22 mouse cellular contexts compared by ENCODE assay signal in the genomic region with DNA sequence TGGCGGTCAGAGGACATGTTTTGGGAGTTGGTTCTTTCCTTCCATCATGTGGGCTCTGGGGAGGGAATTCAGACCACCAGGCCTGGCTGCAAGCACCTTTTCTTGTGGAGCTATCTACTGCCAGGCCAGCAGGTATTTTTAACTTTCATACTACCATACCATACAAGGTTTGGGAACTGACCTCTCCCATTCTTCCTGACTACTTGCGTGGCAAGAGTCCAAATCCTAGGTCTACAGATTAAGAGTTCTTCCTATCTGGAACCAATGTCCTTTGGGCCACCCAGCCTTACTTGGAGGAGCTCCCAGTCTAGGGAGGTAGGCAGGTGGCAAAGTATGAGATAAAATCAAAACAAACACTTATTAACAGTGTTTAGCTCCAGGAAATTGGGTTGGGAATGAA. TPM values are rescaled to one million over a fixed set of nuclear protein-coding genes. Genes with fewer than 3 reads are reported as not detected.
A peak's percentile ranks its signal among the peaks of the same experiment; 100 is the strongest.
DNase-seq lines count a peak whose midpoint lies in the region; ATAC-seq and TF ChIP-seq lines count a peak whose summit lies in the region.
"Had no signal": no experiment of that assay in that cellular context is flagged by ENCODE, and none has a peak within 500 bp of the region (broad histone marks: within the 10 kb centered on the region; RNA-seq: fewer than 3 reads in every experiment).

No protein-coding gene starts in this region.

- no peak for TF ChIP-seq POLR2A in heart, adult 2 months (IDR thresholded peaks at IDR 0.05; ENCODE audit: insufficient read depth, low read depth, low read length)

- peak; percentile 97 for DNase-seq in heart, adult 11 months
- DNase-seq in heart, adult 2 months = peak; percentile 31 to 45
- DNase-seq in skeletal muscle tissue, adult 2 months (ENCODE audit: low read depth, low spot score) = peak; percentile 28
- DNase-seq in adrenal gland, postnatal 10 days = no peak
- DNase-seq in frontal cortex, postnatal 10 days (ENCODE audit: low spot score in 2 of 2) = no peak
- no peak for DNase-seq in ovary, postnatal 14 days (ENCODE audit: low spot score)
- DNase-seq: adrenal gland, adult 8-10 months; cerebellum, adult 9-11 months; embryo, embryonic 11 days; gastrocnemius, postnatal 10 days; layer of hippocampus, postnatal 36 days; liver; liver, postnatal 0 days; spleen, adult 18-20 months had no signal

- H3K27ac ChIP-seq in heart, embryonic 11.5 days (ENCODE audit: low read depth, low read length) = no peak overlapping the region
- H3K27ac ChIP-seq in heart, adult 2 months = peak overlapping the region; percentile 77
- H3K27ac ChIP-seq in heart, embryonic 16.5 days (ENCODE audit: low read length) = peak overlapping the region; percentile 86
- H3K27ac ChIP-seq: hindbrain, embryonic 14.5 days; kidney, postnatal 0 days; midbrain, embryonic 15.5 days had no signal

- H3K4me3 ChIP-seq in heart, embryonic 11.5 days (ENCODE audit: low read depth, low read length) = no peak overlapping the region
- no peak overlapping the region for H3K4me3 ChIP-seq in heart, adult 2 months
- H3K4me3 ChIP-seq in heart, embryonic 16.5 days (ENCODE audit: low read length) = no peak overlapping the region
- H3K4me3 ChIP-seq: megakaryocyte, embryonic 14.5 days; midbrain, embryonic 15.5 days had no signal

- H3K79me2 ChIP-seq in heart, adult 2 months (replicated peaks; ENCODE audit: control insufficient read depth, insufficient read depth, low read length) = no peaks in the 10 kb centered on the region

- H3K36me3 ChIP-seq in heart, embryonic 11.5 days (ENCODE audit: control insufficient read depth, insufficient read depth, low read length) = no peaks in the 10 kb centered on the region
- peaks cover 8% of the 10 kb centered on the region; the same call in 1 of the 2 replicates for H3K36me3 ChIP-seq in heart, adult 2 months (ENCODE audit: control insufficient read depth, insufficient read depth, low read length)
- no peaks in the 10 kb centered on the region for H3K36me3 ChIP-seq in heart, embryonic 16.5 days (ENCODE audit: control insufficient read depth, insufficient read depth)
- H3K36me3 ChIP-seq: midbrain, embryonic 15.5 days had no signal

- no peak for TF ChIP-seq CTCF in heart, adult 2 months (IDR thresholded peaks at IDR 0.05)

- no peak overlapping the region for H3K4me2 ChIP-seq in heart, embryonic 11.5 days
- H3K4me2 ChIP-seq in heart, embryonic 16.5 days (ENCODE audit: low read depth, low read length) = no peak overlapping the region
- H3K4me2 ChIP-seq: hindbrain, embryonic 14.5 days; midbrain, embryonic 15.5 days had no signal

- intact Hi-C loops in heart, adult 2 months (cut with DNase I) = no loop called here

- ATAC-seq in heart, embryonic 11.5 days (replicated peaks; ENCODE audit: insufficient number of reproducible peaks, low FRiP score, low TSS enrichment) = no peak
- ATAC-seq in heart, embryonic 16.5 days (replicated peaks; ENCODE audit: extremely low read depth, insufficient read depth, low FRiP score) = no peak
- ATAC-seq: forebrain, embryonic 14.5 days; intestine, embryonic 16.5 days; liver, postnatal 0 days; midbrain, embryonic 15.5 days had no signal

- WGBS in heart, embryonic 11.5 days (ENCODE audit: insufficient replicate concordance) = 68% methylated on average over 2 of the region's 2 CpGs
- 47% methylated on average over 2 of the region's 2 CpGs for WGBS in heart, adult 2 months
- 48% methylated on average over 2 of the region's 2 CpGs for WGBS in heart, embryonic 16.5 days

- no peak overlapping the region for H3K9ac ChIP-seq in heart, embryonic 11.5 days (ENCODE audit: low read depth, low read length)
- no peak overlapping the region for H3K9ac ChIP-seq in heart, adult 2 months (ENCODE audit: low read depth, low read length)
- no peak overlapping the region for H3K9ac ChIP-seq in heart, embryonic 16.5 days (ENCODE audit: low read length)
- H3K9ac ChIP-seq: hindbrain, embryonic 14.5 days; liver, postnatal 0 days; midbrain, embryonic 15.5 days had no signal

- no peaks in the 10 kb centered on the region for H3K27me3 ChIP-seq in heart, embryonic 11.5 days (ENCODE audit: control insufficient read depth, insufficient read depth, low read length)
- H3K27me3 ChIP-seq in heart, adult 2 months (ENCODE audit: control insufficient read depth, insufficient read depth, low read length) = no peaks in the 10 kb centered on the region
- H3K27me3 ChIP-seq in heart, embryonic 16.5 days (ENCODE audit: control insufficient read depth, insufficient read depth, low read length) = no peaks in the 10 kb centered on the region
- H3K27me3 ChIP-seq: megakaryocyte, embryonic 14.5 days; midbrain, embryonic 15.5 days had no signal

- H3K4me1 ChIP-seq in heart, embryonic 11.5 days (ENCODE audit: control insufficient read depth, insufficient read depth, low read length) = peaks cover 9% of the 10 kb centered on the region; the same call in 1 of the 2 replicates
- H3K4me1 ChIP-seq in heart, adult 2 months (ENCODE audit: control insufficient read depth, insufficient read depth, low read length) = peaks cover 15% of the 10 kb centered on the region
- H3K4me1 ChIP-seq in heart, embryonic 16.5 days (ENCODE audit: control insufficient read depth, insufficient read depth, low read length) = peaks cover 24% of the 10 kb centered on the region

- no peaks in the 10 kb centered on the region for H3K9me3 ChIP-seq in heart, embryonic 11.5 days (replicated peaks; ENCODE audit: control insufficient read depth, low read length)
- H3K9me3 ChIP-seq in heart, embryonic 16.5 days (replicated peaks; ENCODE audit: control insufficient read depth, low read length) = no peaks in the 10 kb centered on the region
- H3K9me3 ChIP-seq: megakaryocyte, embryonic 14.5 days; midbrain, embryonic 15.5 days had no signal

- TF ChIP-seq EP300 in heart, adult 2 months (IDR thresholded peaks at IDR 0.05; ENCODE audit: insufficient read depth, low read depth, low read length) = 0 out of 2 replicates have a peak, but pooled peaks have one; percentile 25

RNA-seq across cellular contexts. Expression of gene Wee1, which starts 3.4 kb away (rescaled TPM):
- 25.0 and 25.9 TPM in 2 replicates for polyA plus RNA-seq in heart, embryonic 11.5 days (2014; fragmentation: Nextera tagmentation; extraction: Ambion mirVana)
- total RNA-seq in heart, adult 2 months (2021) = 1 to 10 TPM; 8.3 to 8.6 TPM
- 2.7 and 4.5 TPM in 2 replicates for polyA plus RNA-seq in heart, adult 2 months (2012; rRNA removed)
- 20.8 and 20.9 TPM in 2 replicates for polyA plus RNA-seq in heart, embryonic 16.5 days (2015; fragmentation: Nextera tagmentation; extraction: Ambion mirVana)
- total RNA-seq in adrenal gland, postnatal 10 days (2021) = 10 to 100 TPM; 15.2 to 16.1 TPM

RNA-seq across cellular contexts. Expression of gene Zfp143, which starts 57.4 kb away (rescaled TPM):
- 17.9 and 18.5 TPM in 2 replicates for polyA plus RNA-seq in heart, embryonic 11.5 days (2014; fragmentation: Nextera tagmentation; extraction: Ambion mirVana)
- 10 to 100 TPM in 1 of 2 experiments, 1 to 10 TPM in 1; 8.6 to 10.5 TPM for total RNA-seq in heart, adult 2 months (2021)
- 8.4 and 10.5 TPM in 2 replicates for polyA plus RNA-seq in heart, adult 2 months (2012; rRNA removed)
- 14.1 and 15.8 TPM in 2 replicates for polyA plus RNA-seq in heart, embryonic 16.5 days (2015; fragmentation: Nextera tagmentation; extraction: Ambion mirVana)
- 10 to 100 TPM; 10.3 to 14.9 TPM for total RNA-seq in adrenal gland, postnatal 10 days (2021)

Comparison
In these comparisons a context has a peak if more than half of its experiments do, and no peak if none do; other contexts are left out.
1. DNase-seq: peak in heart, adult 11 months (single experiment), heart, adult 2 months (2 of 2) and skeletal muscle tissue, adult 2 months (single experiment); none in adrenal gland, postnatal 10 days (single experiment), frontal cortex, postnatal 10 days (0 of 2) and ovary, postnatal 14 days (single experiment).